Mouse (Mus musculus): Measurements from ENCODE around the gene Gm28048. TPM values are rescaled to one million over a fixed set of nuclear protein-coding genes. Genes with fewer than 3 reads are reported as not detected.
A peak's percentile ranks its signal among the peaks of the same experiment; 100 is the strongest.

The Gm28048 gene
- polyA plus RNA-seq, 1 experiment from 2014 or later = 31.7 TPM

DNA sequence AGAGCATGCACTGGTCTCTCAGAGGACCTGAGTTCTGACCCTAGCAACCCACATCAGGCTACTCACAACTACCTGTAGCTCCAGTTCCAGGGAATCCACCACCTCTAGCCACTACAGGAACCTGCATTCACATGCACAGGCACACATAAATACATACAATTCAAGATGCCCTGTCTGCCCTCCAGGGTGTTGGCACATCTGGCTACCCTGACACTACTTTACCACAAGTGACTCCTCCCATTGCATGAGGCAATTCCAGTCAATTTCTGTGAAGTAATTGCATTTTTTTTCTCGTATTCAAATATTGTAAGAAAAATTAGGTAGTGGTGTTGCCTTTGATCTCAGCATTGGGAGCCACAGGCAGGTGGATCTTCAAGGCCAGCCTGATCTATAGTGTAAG lies 2.7 kb downstream of the Gm28048 start:
- Histone ChIP-seq H3K4me3 (ENCODE audit: inconsistent target) (no peak overlapping the region), H3K36me3 (ENCODE audit: inconsistent target) (no peaks in the 10 kb centered on the region; the same call in 1 of the 2 replicates), H3K27ac (no peak overlapping the region), H3K79me2 (ENCODE audit: inconsistent target) (peaks cover 74% of the 10 kb centered on the region)
- 39% methylated on average over 1 of the region's 1 CpGs for WGBS (ENCODE audit: missing documents)

- H3K27ac ChIP-seq = no peak overlapping the region
- no peak overlapping the region for H3K4me3 ChIP-seq (ENCODE audit: inconsistent target)
- peaks cover 79% of the 10 kb centered on the region for H3K79me2 ChIP-seq (ENCODE audit: inconsistent target)
- no peaks in the 10 kb centered on the region; the same call in 1 of the 2 replicates for H3K36me3 ChIP-seq (ENCODE audit: inconsistent target)
- 90% methylated on average over 1 of the region's 1 CpGs for WGBS (ENCODE audit: missing documents)
These were observed 3.2 kb downstream of the Gm28048 start for GRCm38 (mm10) chr11:22978711-22979110.

DNA sequence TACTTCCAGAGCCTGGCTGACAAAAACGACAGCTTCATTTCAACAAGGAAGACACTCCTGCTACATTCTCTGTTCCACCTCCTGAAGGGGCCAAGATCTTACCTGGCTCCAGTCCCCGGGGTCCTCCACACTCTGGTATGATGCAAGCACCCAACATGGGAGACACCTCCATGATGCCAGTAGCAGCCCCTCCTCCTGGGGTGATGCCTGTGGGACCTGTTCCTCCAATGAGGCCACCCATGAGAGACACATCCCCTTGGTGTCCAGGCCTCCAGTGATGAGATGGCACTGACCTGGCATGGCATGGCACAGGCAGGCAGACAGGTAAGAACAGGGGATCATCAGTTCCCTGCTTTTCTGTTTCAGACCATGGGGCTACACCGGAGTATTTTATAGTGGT lies 3.7 kb downstream of the Gm28048 start:
- 85% methylated on average over 3 of the region's 3 CpGs for WGBS (ENCODE audit: missing documents)
- Histone ChIP-seq H3K79me2 (ENCODE audit: inconsistent target) (peaks cover 83% of the 10 kb centered on the region), H3K36me3 (ENCODE audit: inconsistent target) (no peaks in the 10 kb centered on the region; the same call in 1 of the 2 replicates), H3K4me3 (ENCODE audit: inconsistent target) (no peak overlapping the region), H3K27ac (no peak overlapping the region)

- Histone ChIP-seq H3K4me3 (ENCODE audit: inconsistent target) (peak overlapping the region; percentile 66), H3K27ac (peak overlapping the region; percentile 57), H3K79me2 (ENCODE audit: inconsistent target) (peaks cover 82% of the 10 kb centered on the region), H3K36me3 (ENCODE audit: inconsistent target) (no peaks in the 10 kb centered on the region; the same call in 1 of the 2 replicates)
- WGBS (ENCODE audit: missing documents) = 43% methylated on average over 14 of the region's 14 CpGs
These were observed 8.3 kb downstream of the Gm28048 start for GRCm38 (mm10) chr11:22973599-22973998.

DNA sequence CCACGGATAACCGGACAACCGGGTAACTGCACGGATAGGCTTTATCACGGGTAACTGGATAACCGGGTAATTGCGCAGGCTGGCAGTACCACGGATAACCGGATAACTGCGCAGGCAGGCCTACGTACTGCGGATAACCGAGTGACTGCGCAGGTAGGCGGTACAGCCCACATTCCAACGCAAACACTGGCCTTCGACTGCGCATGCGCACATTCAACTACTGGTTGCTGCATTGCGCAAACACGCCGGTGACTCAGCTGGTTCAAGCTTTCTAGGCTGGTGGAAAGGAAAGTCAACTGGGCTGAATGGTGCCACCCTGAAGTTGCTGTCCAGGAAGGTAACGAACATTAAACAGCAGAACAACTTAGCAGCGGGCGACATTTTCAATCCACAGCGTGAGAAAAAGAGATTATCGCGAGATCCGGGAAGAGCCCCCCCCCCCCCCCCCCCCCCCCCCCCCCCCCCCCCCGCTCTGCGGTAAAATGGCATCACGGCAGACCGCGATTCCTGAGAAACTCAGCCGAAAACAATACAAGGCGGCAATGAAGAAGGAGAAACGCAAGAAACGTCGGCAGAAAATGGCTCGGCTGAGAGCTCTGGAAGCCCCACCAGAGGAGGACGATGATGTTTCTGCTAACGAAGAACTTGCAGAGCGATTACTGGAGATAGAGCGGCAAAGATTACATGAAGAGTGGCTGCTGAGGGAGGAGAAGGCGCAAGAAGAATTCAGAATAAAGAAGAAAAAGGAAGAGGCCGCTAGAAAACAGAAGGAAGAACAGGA lies 9.0 kb downstream of the Gm28048 start:
- Histone ChIP-seq H3K27ac (peak overlapping the region; percentile 57), H3K79me2 (ENCODE audit: inconsistent target) (peaks cover 82% of the 10 kb centered on the region), H3K36me3 (ENCODE audit: inconsistent target) (no peaks in the 10 kb centered on the region; the same call in 1 of the 2 replicates), H3K4me3 (ENCODE audit: inconsistent target) (peak overlapping the region; percentile 66)
- 36% methylated on average over 38 of the region's 46 CpGs for WGBS (ENCODE audit: missing documents)

DNA sequence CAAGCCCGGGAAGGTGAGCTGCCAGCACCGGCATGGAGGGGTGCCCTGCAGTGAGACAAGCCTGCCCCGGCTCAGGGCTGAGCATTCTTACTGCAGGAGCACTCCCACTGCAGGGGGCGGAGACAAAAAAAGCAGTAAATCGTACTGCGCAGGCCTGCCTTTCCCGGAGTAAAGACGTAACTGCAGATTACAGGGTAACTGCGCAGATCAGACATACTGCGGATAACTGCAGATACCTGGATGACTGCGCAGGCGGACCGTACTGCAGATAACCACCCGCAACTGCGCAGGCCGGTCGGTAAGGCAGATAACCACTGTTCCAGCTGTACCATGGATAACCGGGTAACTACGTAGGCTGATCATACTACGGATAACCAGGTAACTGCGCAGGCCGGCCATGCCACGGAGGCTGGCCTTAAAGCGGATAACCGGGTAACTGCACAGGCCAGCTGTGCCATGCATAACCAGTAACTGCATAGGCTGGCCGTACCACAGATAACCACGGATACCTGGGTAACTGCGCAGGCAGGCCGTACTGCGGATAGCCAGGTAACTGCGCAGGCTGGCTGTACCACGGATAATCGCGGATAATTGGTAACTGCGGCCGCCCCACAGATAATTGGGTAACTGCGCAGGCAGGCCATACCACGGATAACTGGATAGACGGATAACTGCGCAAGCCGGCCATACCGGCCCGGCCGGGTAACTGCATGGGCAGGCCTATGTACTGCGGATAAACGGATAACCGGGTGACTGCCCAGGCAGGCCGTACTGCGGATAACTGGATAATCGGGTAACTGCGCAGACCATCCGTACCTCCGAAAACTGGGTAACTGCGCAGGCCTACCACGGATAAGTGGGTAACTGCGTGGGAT lies 9.8 kb downstream of the Gm28048 start, which contains the start of gene Zrsr1:
Zrsr1 (plus strand) TSS at position 171 of the 875 bp plus-strand sequence.
- Histone ChIP-seq H3K36me3 (ENCODE audit: inconsistent target) (no peaks in the 10 kb centered on the region), H3K27ac (peak within 1 kb of the TSS; percentile 57), H3K4me3 (ENCODE audit: inconsistent target) (peak within 1 kb of the TSS; percentile 66), H3K79me2 (ENCODE audit: inconsistent target) (peaks cover 79% of the 10 kb centered on the region)
- 55% methylated on average over 54 of the region's 56 CpGs for WGBS (ENCODE audit: missing documents)

- 100% methylated on average over 1 of the region's 1 CpGs for WGBS (ENCODE audit: missing documents)
- no peak overlapping the region for H3K27ac ChIP-seq
- H3K4me3 ChIP-seq (ENCODE audit: inconsistent target) = no peak overlapping the region
- no peaks in the 10 kb centered on the region for H3K36me3 ChIP-seq (ENCODE audit: inconsistent target)
- peaks cover 73% of the 10 kb centered on the region for H3K79me2 ChIP-seq (ENCODE audit: inconsistent target)
These were observed 11.3 kb downstream of the Gm28048 start for GRCm38 (mm10) chr11:22970546-22970945.

DNA sequence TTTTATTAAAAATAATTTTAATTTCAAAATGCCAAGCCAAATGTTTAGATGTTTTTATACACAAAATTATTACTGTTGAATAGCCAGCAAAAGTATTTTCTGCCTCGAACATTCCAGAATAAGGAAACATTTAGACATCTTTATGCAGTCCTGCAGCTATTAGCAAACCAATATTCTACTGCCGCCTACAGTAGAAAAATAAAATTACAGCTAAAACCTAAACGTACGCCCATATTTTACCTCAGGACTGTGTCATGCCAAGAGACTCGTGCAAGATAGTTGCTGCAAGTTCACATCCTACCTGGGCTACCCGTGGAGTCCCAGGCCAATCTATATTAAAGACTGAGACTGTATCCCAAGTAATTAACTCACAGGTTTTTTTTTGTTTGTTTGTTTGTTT lies 12.4 kb downstream of the Gm28048 start:
- Histone ChIP-seq H3K4me3 (ENCODE audit: inconsistent target) (no peak overlapping the region), H3K27ac (no peak overlapping the region), H3K79me2 (ENCODE audit: inconsistent target) (peaks cover 67% of the 10 kb centered on the region), H3K36me3 (ENCODE audit: inconsistent target) (no peaks in the 10 kb centered on the region)
- 30% methylated on average over 6 of the region's 6 CpGs for WGBS (ENCODE audit: missing documents)

DNA sequence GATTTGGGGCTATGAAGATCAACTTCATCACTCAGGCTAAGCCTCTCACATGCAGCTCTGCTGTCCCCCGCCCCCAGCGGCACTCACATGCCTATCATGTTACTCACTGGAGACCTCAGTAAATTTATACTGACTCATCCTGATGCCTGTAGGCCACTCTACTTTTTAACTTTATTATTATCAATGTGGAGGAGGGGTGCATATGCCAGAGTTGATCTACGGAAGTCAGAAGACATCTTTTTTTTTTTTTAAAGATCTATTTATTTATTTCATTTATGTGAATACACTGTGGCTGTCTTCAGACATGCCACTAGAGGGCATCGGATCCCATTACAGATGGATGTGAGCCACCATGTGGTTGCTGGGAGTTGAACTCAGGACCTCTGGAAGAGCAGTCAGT lies 16.4 kb downstream of the Gm28048 start:
- H3K79me2 ChIP-seq (ENCODE audit: inconsistent target) = peaks cover 42% of the 10 kb centered on the region; the same call in 1 of the 2 replicates
- H3K4me3 ChIP-seq (ENCODE audit: inconsistent target) = no peak overlapping the region
- H3K27ac ChIP-seq = no peak overlapping the region
- WGBS (ENCODE audit: missing documents) = 94% methylated on average over 4 of the region's 4 CpGs
- H3K36me3 ChIP-seq (ENCODE audit: inconsistent target) = no peaks in the 10 kb centered on the region

DNA sequence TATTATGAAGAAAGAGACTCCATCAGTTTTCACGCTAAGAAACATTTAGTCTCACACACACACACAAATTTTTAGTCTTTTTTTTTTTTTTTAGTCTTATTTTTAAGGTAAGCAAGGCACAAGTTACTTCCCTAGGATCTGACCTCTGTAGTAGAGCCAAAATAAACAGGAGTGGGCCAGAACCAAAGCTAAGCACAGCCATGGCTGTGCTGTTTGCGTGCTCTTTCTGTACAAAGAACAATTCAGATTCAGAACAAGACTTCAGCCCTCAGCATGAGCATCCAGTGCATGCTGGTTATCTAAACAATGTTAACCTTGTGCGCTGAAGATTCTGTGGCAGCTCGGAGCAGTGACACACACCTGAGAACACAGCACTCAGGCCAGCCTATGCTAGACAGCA lies 17.5 kb downstream of the Gm28048 start:
- Histone ChIP-seq H3K4me3 (ENCODE audit: inconsistent target) (no peak overlapping the region), H3K79me2 (ENCODE audit: inconsistent target) (peaks cover 48% of the 10 kb centered on the region; the same call in 1 of the 2 replicates), H3K27ac (no peak overlapping the region), H3K36me3 (ENCODE audit: inconsistent target) (no peaks in the 10 kb centered on the region)
- 95% methylated on average over 3 of the region's 4 CpGs for WGBS (ENCODE audit: missing documents)

DNA sequence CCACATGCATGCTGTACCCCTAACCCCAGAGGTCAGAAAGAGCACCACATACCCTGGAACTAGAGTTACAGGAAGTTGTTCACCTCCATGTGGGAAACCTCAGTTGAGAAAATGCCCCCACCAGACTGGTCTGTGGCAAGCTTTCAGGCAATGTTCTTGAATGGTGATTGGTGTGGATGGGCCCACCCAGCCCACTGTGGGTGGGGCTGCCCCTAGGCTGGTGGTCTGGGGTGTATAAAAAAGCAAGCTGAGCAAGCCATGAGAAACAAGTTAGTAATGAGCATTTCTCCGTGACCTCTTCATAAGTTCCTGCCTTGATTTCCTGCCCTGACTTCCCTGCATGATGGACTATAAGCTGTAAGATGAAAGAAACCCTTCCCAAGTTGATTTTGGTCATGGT lies 19.8 kb downstream of the Gm28048 start:
- Histone ChIP-seq H3K36me3 (ENCODE audit: inconsistent target) (no peaks in the 10 kb centered on the region), H3K4me3 (ENCODE audit: inconsistent target) (no peak overlapping the region), H3K79me2 (ENCODE audit: inconsistent target) (peaks cover 43% of the 10 kb centered on the region; the same call in 1 of the 2 replicates), H3K27ac (no peak overlapping the region)
- WGBS (ENCODE audit: missing documents) = 93% methylated on average over 1 of the region's 1 CpGs

DNA sequence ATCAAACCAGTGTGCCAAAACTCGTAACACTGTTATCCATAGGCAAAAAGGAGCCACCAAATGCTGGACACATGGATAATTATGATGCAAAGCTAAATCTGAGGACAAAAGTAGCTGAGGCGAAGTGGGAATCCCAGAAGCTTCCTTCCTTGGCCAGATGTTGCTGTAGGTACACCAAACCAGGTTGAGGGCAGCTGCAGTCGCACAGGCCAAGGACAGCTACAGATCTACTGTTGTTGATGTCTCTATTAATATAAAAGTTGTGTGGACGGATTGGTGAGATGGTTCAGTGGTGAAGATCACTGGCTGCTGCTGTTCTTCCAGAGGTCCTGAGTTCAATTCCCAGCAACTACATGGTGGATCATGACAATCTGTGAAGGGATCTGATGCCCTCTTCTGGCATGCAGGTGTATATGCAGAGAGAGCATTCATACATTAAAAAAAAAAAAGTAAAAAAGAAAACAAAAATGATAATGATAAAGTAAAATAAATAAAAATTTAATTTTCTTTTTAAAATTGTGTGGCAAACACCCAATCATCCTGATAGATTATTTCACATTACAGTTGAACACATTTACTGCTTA lies 24.0 kb downstream of the Gm28048 start:
- Histone ChIP-seq H3K27ac (no peak overlapping the region), H3K36me3 (ENCODE audit: inconsistent target) (no peaks in the 10 kb centered on the region), H3K4me3 (ENCODE audit: inconsistent target) (no peak overlapping the region), H3K79me2 (ENCODE audit: inconsistent target) (peaks cover 23% of the 10 kb centered on the region; the same call in 1 of the 2 replicates)
- 89% methylated on average over 4 of the region's 4 CpGs for WGBS (ENCODE audit: missing documents)

GRCm38 (mm10) chr11:22956830-22957229 lies 25.1 kb downstream of the Gm28048 start:
- no peak overlapping the region for H3K27ac ChIP-seq
- WGBS (ENCODE audit: missing documents) = 73% methylated on average over 4 of the region's 4 CpGs
- H3K79me2 ChIP-seq (ENCODE audit: inconsistent target) = peaks cover 23% of the 10 kb centered on the region; the same call in 1 of the 2 replicates
- H3K36me3 ChIP-seq (ENCODE audit: inconsistent target) = no peaks in the 10 kb centered on the region
- H3K4me3 ChIP-seq (ENCODE audit: inconsistent target) = no peak overlapping the region

- Histone ChIP-seq H3K27ac (no peak overlapping the region), H3K36me3 (ENCODE audit: inconsistent target) (no peaks in the 10 kb centered on the region), H3K4me3 (ENCODE audit: inconsistent target) (no peak overlapping the region), H3K79me2 (ENCODE audit: inconsistent target) (peaks cover 23% of the 10 kb centered on the region; the same call in 1 of the 2 replicates)
- WGBS (ENCODE audit: missing documents) = 95% methylated on average over 6 of the region's 6 CpGs
These were observed 25.5 kb downstream of the Gm28048 start for GRCm38 (mm10) chr11:22956346-22956745.

Measured in macrophage (primary cell).